Mouse (Mus musculus) neural tube, embryonic 11.5 days (tissue): Measurements from ENCODE around the gene Tle6. TPM values are rescaled to one million over a fixed set of nuclear protein-coding genes. Genes with fewer than 3 reads are reported as not detected.

ENCODE experiments used
- ATAC-seq: fragments of 200-750 bp; cut with Nextera tagmentation; 2 replicates; pipeline ENCODE4 v1.8.0; 2017; ENCODE audit warnings: moderate number of reproducible peaks, mild to moderate bottlenecking, moderate TSS enrichment, moderate library complexity; ENCODE audit not compliant: insufficient read depth, low FRiP score, low TSS enrichment
- DNase-seq: peaks from one replicate; pipeline ENCODE4 v3.0.0-alpha.2; 2015; ENCODE audit warnings: low spot score
- H3K27ac ChIP-seq: fragments of 300-500 bp; sonication (generic); 2 replicates; pipeline ENCODE4 v1.5.1; 2014; ENCODE audit warnings: low read depth, mild to moderate bottlenecking, low read length
- H3K27me3 ChIP-seq: fragments of 300-500 bp; sonication (generic); 2 replicates; pipeline ENCODE4 v1.6.1; 2014; ENCODE audit warnings: mild to moderate bottlenecking, low read length, mixed read lengths; ENCODE audit not compliant: control insufficient read depth, insufficient read depth
- H3K36me3 ChIP-seq: fragments of 300-500 bp; sonication (generic); 2 replicates; pipeline ENCODE4 v1.6.1; 2014; ENCODE audit warnings: mild to moderate bottlenecking, low read length, moderate library complexity, mixed read lengths; ENCODE audit not compliant: control insufficient read depth, insufficient read depth
- H3K4me1 ChIP-seq: fragments of 300-500 bp; sonication (generic); 2 replicates; pipeline ENCODE4 v1.6.1; 2014; ENCODE audit warnings: low read length, mixed read lengths; ENCODE audit not compliant: control insufficient read depth, insufficient read depth
- H3K4me2 ChIP-seq: fragments of 300-500 bp; sonication (generic); 2 replicates; pipeline ENCODE4 v1.6.1; 2014; ENCODE audit warnings: low read depth, mild to moderate bottlenecking, moderate library complexity
- H3K4me3 ChIP-seq: fragments of 300-500 bp; sonication (generic); 2 replicates; pipeline ENCODE4 v1.5.1; 2014; ENCODE audit warnings: low read depth, low read length
- H3K9ac ChIP-seq: fragments of 300-500 bp; sonication (generic); 2 replicates; pipeline ENCODE4 v1.6.1; 2014; ENCODE audit warnings: mild to moderate bottlenecking, low read length
- H3K9me3 ChIP-seq: fragments of 300-500 bp; sonication (generic); 2 replicates; pipeline ENCODE4 v1.6.1; 2016; ENCODE audit warnings: low read length; ENCODE audit not compliant: control insufficient read depth
- WGBS: fragments of 180-500 bp; shearing (Covaris S2); extraction: QIAGEN DNeasy Blood & Tissue Kit; methylation state at CpG from one replicate; pipeline ENCODE4 v1.1.7; 2014; 5-methylcytosine and 5-hydroxymethylcytosine counted together
- polyA plus RNA-seq: library from polyadenylated mRNA; unstranded; fragments of >200 nt; fragmentation: Nextera tagmentation; extraction: Ambion mirVana; gene quantifications from 2 replicates; pipeline ENCODE4 v1.2.1, GENCODE M21; 2014

Tle6 gene
- polyA plus RNA-seq, 1 experiment from 2014 or later, result 6.4 TPM

GRCm38 (mm10) chr10:81545161-81545747 is 55.6 kb downstream of the Tle6 start, which contains the start of gene Gna11:
Gene Gna11, minus strand, starts transcription at chr10:81545190.
- H3K9ac ChIP-seq, result peak within 1 kb of the TSS; percentile 88
- no peaks in the 10 kb centered on the region for H3K36me3 ChIP-seq
- peak within 1 kb of the TSS; percentile 85 for H3K4me3 ChIP-seq
- H3K27me3 ChIP-seq, result no peaks in the 10 kb centered on the region
- peak within 1 kb of the TSS; percentile 60 for H3K27ac ChIP-seq
- peak; percentile 100 for DNase-seq
- peak within 1 kb of the TSS; percentile 98 for H3K4me2 ChIP-seq
- ATAC-seq, result peak; percentile 94
- WGBS, result 1% methylated on average over 51 of the region's 59 CpGs
- H3K4me1 ChIP-seq, result peaks cover 25% of the 10 kb centered on the region
- H3K9me3 ChIP-seq, result no peaks in the 10 kb centered on the region

- peak; percentile 16 for ATAC-seq
Measured at GRCm38 (mm10) chr10:81544296-81545160, 56.3 kb downstream of the Tle6 start.

GRCm38 (mm10) chr10:81543633-81544032 is 57.2 kb downstream of the Tle6 start:
- Histone ChIP-seq H3K4me3 (peak overlapping the region; percentile 85), H3K9me3 (no peaks in the 10 kb centered on the region), H3K27me3 (no peaks in the 10 kb centered on the region), H3K4me2 (peak overlapping the region; percentile 98), H3K27ac (no peak overlapping the region), H3K4me1 (peaks cover 25% of the 10 kb centered on the region), H3K36me3 (no peaks in the 10 kb centered on the region), H3K9ac (peak overlapping the region; percentile 88)
- no peak for DNase-seq
- 81% methylated on average over 1 of the region's 1 CpGs for WGBS
- no peak for ATAC-seq

More at GRCm38 (mm10) chr10:81544296-81545160, 56.3 kb downstream of the Tle6 start:
- peaks cover 25% of the 10 kb centered on the region for H3K4me1 ChIP-seq
- H3K4me2 ChIP-seq, result peak overlapping the region; percentile 98
- H3K36me3 ChIP-seq, result no peaks in the 10 kb centered on the region
- H3K9me3 ChIP-seq, result no peaks in the 10 kb centered on the region
- no peaks in the 10 kb centered on the region for H3K27me3 ChIP-seq
- peak overlapping the region; percentile 60; the same call in 1 of the 2 replicates for H3K27ac ChIP-seq
- peak overlapping the region; percentile 85 for H3K4me3 ChIP-seq
- H3K9ac ChIP-seq, result peak overlapping the region; percentile 88
- under 1% methylated on average over 86 of the region's 93 CpGs for WGBS
- DNase-seq, result no peak

- DNase-seq, result no peak
- Histone ChIP-seq H3K27me3 (no peaks in the 10 kb centered on the region), H3K27ac (no peak overlapping the region), H3K36me3 (no peaks in the 10 kb centered on the region), H3K4me3 (peak overlapping the region; percentile 4; the same call in 1 of the 2 replicates), H3K9me3 (no peaks in the 10 kb centered on the region), H3K9ac (peak overlapping the region; percentile 88), H3K4me2 (0 out of 2 replicates have a peak overlapping the region, but pooled peaks have one; percentile 8), H3K4me1 (peaks cover 25% of the 10 kb centered on the region)
- WGBS, result 74% methylated on average over 7 of the region's 7 CpGs
- ATAC-seq, result no peak
Measured at GRCm38 (mm10) chr10:81542727-81543460, 58.0 kb downstream of the Tle6 start.

GRCm38 (mm10) chr10:81541803-81542202 is 59.1 kb downstream of the Tle6 start:
- no peak overlapping the region for H3K9ac ChIP-seq
- 81% methylated on average over 10 of the region's 10 CpGs for WGBS

GRCm38 (mm10) chr10:81541363-81541762 is 59.5 kb downstream of the Tle6 start:
- Histone ChIP-seq H3K36me3 (no peaks in the 10 kb centered on the region), H3K9ac (no peak overlapping the region), H3K4me3 (no peak overlapping the region), H3K9me3 (no peaks in the 10 kb centered on the region), H3K27ac (no peak overlapping the region), H3K4me2 (no peak overlapping the region), H3K27me3 (no peaks in the 10 kb centered on the region), H3K4me1 (peaks cover 25% of the 10 kb centered on the region)
- no peak for ATAC-seq
- 92% methylated on average over 5 of the region's 5 CpGs for WGBS
- DNase-seq, result no peak

More at GRCm38 (mm10) chr10:81541803-81542202, 59.1 kb downstream of the Tle6 start:
- DNase-seq (no peak), ATAC-seq (no peak)
- no peak overlapping the region for H3K27ac ChIP-seq
- no peaks in the 10 kb centered on the region for H3K36me3 ChIP-seq
- no peak overlapping the region for H3K4me2 ChIP-seq
- H3K9me3 ChIP-seq, result no peaks in the 10 kb centered on the region
- peaks cover 25% of the 10 kb centered on the region for H3K4me1 ChIP-seq
- no peak overlapping the region for H3K4me3 ChIP-seq
- H3K27me3 ChIP-seq, result no peaks in the 10 kb centered on the region

Other genes with a start within 250 kb of the Tle6 start
- gene Mfsd12, start 243.6 kb downstream of the Tle6 start, polyA plus RNA-seq, result 5.3 and 5.7 TPM in 2 replicates
- gene 4930404N11Rik, start 235.3 kb downstream of the Tle6 start, polyA plus RNA-seq, result 0.20 and 0.50 TPM in 2 replicates
- gene Fzr1, start 222.6 kb downstream of the Tle6 start, polyA plus RNA-seq, result 112 and 120 TPM in 2 replicates
- gene Dohh, start 216.6 kb downstream of the Tle6 start, polyA plus RNA-seq, result 64.1 and 76.1 TPM in 2 replicates
- 1.7 and 3.0 TPM in 2 replicates for gene Gm48551, start 216.6 kb downstream of the Tle6 start, polyA plus RNA-seq
- gene Gm48552, start 212.1 kb downstream of the Tle6 start, polyA plus RNA-seq, result 0.97 and 1.3 TPM in 2 replicates
- gene Smim24, start 208.0 kb downstream of the Tle6 start, polyA plus RNA-seq, result 1.9 and 3.5 TPM in 2 replicates
- gene Nfic, start 145.4 kb downstream of the Tle6 start, polyA plus RNA-seq, result 16.8 TPM in 2 replicates
- 10.6 and 11.1 TPM in 2 replicates for gene Celf5, start 118.4 kb downstream of the Tle6 start, polyA plus RNA-seq
- 66.2 and 74.2 TPM in 2 replicates for gene Ncln, start 104.7 kb downstream of the Tle6 start, polyA plus RNA-seq
- gene S1pr4, start 100.9 kb downstream of the Tle6 start, polyA plus RNA-seq, result 0.45 and 0.58 TPM in 2 replicates
- 0.41 TPM in 2 replicates for gene Gna15, start 76.8 kb downstream of the Tle6 start, polyA plus RNA-seq
- 74.6 and 78.8 TPM in 2 replicates for gene Gna11, start 55.9 kb downstream of the Tle6 start, polyA plus RNA-seq
- gene Aes, start 41.6 kb downstream of the Tle6 start, polyA plus RNA-seq, result 266 and 278 TPM in 2 replicates
- gene Tle2, start 26.5 kb downstream of the Tle6 start, polyA plus RNA-seq, result 7.0 and 7.3 TPM in 2 replicates
- gene BC025920, start 5.2 kb upstream of the Tle6 start, polyA plus RNA-seq, result 0.43 and 0.80 TPM in 2 replicates
- 45.7 and 46.6 TPM in 2 replicates for gene Sirt6, start 26.7 kb upstream of the Tle6 start, polyA plus RNA-seq
- gene Ankrd24, start 27.5 kb upstream of the Tle6 start, polyA plus RNA-seq, result 4.0 and 4.6 TPM in 2 replicates
- 6.5 and 6.7 TPM in 2 replicates for gene Gm10778, start 48.0 kb upstream of the Tle6 start, polyA plus RNA-seq
- 17.9 and 18.3 TPM in 2 replicates for gene Zfp433, start 103.8 kb upstream of the Tle6 start, polyA plus RNA-seq
- 16.3 and 18.0 TPM in 2 replicates for gene Gm3055, start 170.1 kb upstream of the Tle6 start, polyA plus RNA-seq
- gene Gm4767, start 211.1 kb upstream of the Tle6 start, polyA plus RNA-seq, result 4.2 and 4.5 TPM in 2 replicates